Mouse (Mus musculus) midbrain, embryonic 16.5 days (tissue): Measurements from ENCODE around the gene Tekt1. TPM values are rescaled to one million over a fixed set of nuclear protein-coding genes. Genes with fewer than 3 reads are reported as not detected.

Experiments
- ATAC-seq: fragments of 200-750 bp; cut with Nextera tagmentation; 2 replicates; pipeline ENCODE4 v1.8.0; 2017; ENCODE audit warnings: moderate TSS enrichment
- H3K27ac ChIP-seq: fragments of 300-500 bp; sonication (generic); 2 replicates; pipeline ENCODE4 v1.5.1; 2014; ENCODE audit warnings: mild to moderate bottlenecking, low read length, mixed read lengths
- H3K27me3 ChIP-seq: fragments of 300-500 bp; sonication (generic); 2 replicates; pipeline ENCODE4 v1.6.1; 2014; ENCODE audit warnings: low read depth, low read length, mixed read lengths; ENCODE audit not compliant: control insufficient read depth, insufficient read depth
- H3K36me3 ChIP-seq: fragments of 300-500 bp; sonication (generic); 2 replicates; pipeline ENCODE4 v1.6.1; 2014; ENCODE audit warnings: mild to moderate bottlenecking, low read length, moderate library complexity, mixed read lengths; ENCODE audit not compliant: control insufficient read depth, insufficient read depth
- H3K4me1 ChIP-seq: fragments of 300-500 bp; sonication (generic); 2 replicates; pipeline ENCODE4 v1.6.1; 2014; ENCODE audit warnings: mild to moderate bottlenecking, low read length, mixed read lengths; ENCODE audit not compliant: control insufficient read depth, insufficient read depth
- H3K4me2 ChIP-seq: fragments of 300-500 bp; sonication (generic); 2 replicates; pipeline ENCODE4 v1.6.1; 2014; ENCODE audit warnings: mild to moderate bottlenecking, low read length, mixed read lengths
- H3K4me3 ChIP-seq: fragments of 300-500 bp; sonication (generic); 2 replicates; pipeline ENCODE4 v1.5.1; 2014; ENCODE audit warnings: low read depth, mild to moderate bottlenecking, low read length, moderate library complexity, mixed read lengths
- H3K9ac ChIP-seq: fragments of 300-500 bp; sonication (generic); 2 replicates; pipeline ENCODE4 v1.6.1; 2014; ENCODE audit warnings: low read depth, low read length, mixed read lengths
- H3K9me3 ChIP-seq: fragments of 300-500 bp; sonication (generic); replicated peaks from 2 replicates; pipeline ENCODE4 v1.6.1; 2014; ENCODE audit warnings: mild to moderate bottlenecking, low read length, mixed read lengths; ENCODE audit not compliant: control insufficient read depth, poor library complexity, severe bottlenecking
- WGBS: fragments of 180-500 bp; shearing (Covaris S2); extraction: QIAGEN DNeasy Blood & Tissue Kit; methylation state at CpG from one replicate; pipeline ENCODE4 v1.1.7; 2014; 5-methylcytosine and 5-hydroxymethylcytosine counted together
- polyA plus RNA-seq: library from polyadenylated mRNA; unstranded; fragments of >200 nt; fragmentation: Nextera tagmentation; extraction: Ambion mirVana; gene quantifications from 2 replicates; pipeline ENCODE4 v1.2.1, GENCODE M21; 2015

Tekt1 gene
- polyA plus RNA-seq = 11.1 and 13.5 TPM in 2 replicates

GRCm38 (mm10) chr11:72362347-72362741, at the start of gene Tekt1:
Tekt1 (minus strand) TSS chr11:72362442.
- Histone ChIP-seq H3K4me3 (peak within 1 kb of the TSS; percentile 43), H3K4me1 (peaks cover 8% of the 10 kb centered on the region), H3K4me2 (peak within 1 kb of the TSS; percentile 76), H3K27ac (peak within 1 kb of the TSS; percentile 58), H3K36me3 (no peaks in the 10 kb centered on the region), H3K27me3 (no peaks in the 10 kb centered on the region), H3K9me3 (no peaks in the 10 kb centered on the region), H3K9ac (peak within 1 kb of the TSS; percentile 59)
- no peak for ATAC-seq
- 30% methylated on average over 10 of the region's 10 CpGs for WGBS

- H3K27me3 ChIP-seq = peaks cover 5% of the 10 kb centered on the region; the same call in 1 of the 2 replicates
Measured at GRCm38 (mm10) chr11:72411945-72412344, 49.7 kb upstream of the Tekt1 start.

GRCm38 (mm10) chr11:72411093-72411921, 49.1 kb upstream of the Tekt1 start, which contains the start of gene Smtnl2:
Smtnl2 (minus strand) TSS chr11:72411713.
- peaks cover 10% of the 10 kb centered on the region for H3K4me1 ChIP-seq
- peak; percentile 91 for ATAC-seq
- no peaks in the 10 kb centered on the region for H3K9me3 ChIP-seq
- peak within 1 kb of the TSS; percentile 66 for H3K9ac ChIP-seq
- no peaks in the 10 kb centered on the region for H3K36me3 ChIP-seq
- H3K4me3 ChIP-seq = peak within 1 kb of the TSS; percentile 62
- peak within 1 kb of the TSS; percentile 13 for H3K27ac ChIP-seq
- under 1% methylated on average over 78 of the region's 86 CpGs for WGBS
- peak within 1 kb of the TSS; percentile 72 for H3K4me2 ChIP-seq
- H3K27me3 ChIP-seq = peaks cover 5% of the 10 kb centered on the region; the same call in 1 of the 2 replicates

More at GRCm38 (mm10) chr11:72411945-72412344, 49.7 kb upstream of the Tekt1 start:
- H3K4me2 ChIP-seq = peak overlapping the region; percentile 72
- no peak overlapping the region for H3K27ac ChIP-seq
- 32% methylated on average over 9 of the region's 9 CpGs for WGBS
- peak overlapping the region; percentile 62 for H3K4me3 ChIP-seq
- H3K9me3 ChIP-seq = no peaks in the 10 kb centered on the region
- peaks cover 10% of the 10 kb centered on the region for H3K4me1 ChIP-seq
- no peaks in the 10 kb centered on the region for H3K36me3 ChIP-seq
- H3K9ac ChIP-seq = peak overlapping the region; percentile 66
- no peak for ATAC-seq

GRCm38 (mm10) chr11:72410521-72411092, 48.4 kb upstream of the Tekt1 start:
- Histone ChIP-seq H3K27me3 (peaks cover 5% of the 10 kb centered on the region; the same call in 1 of the 2 replicates), H3K4me2 (peak overlapping the region; percentile 72), H3K9ac (peak overlapping the region; percentile 66), H3K36me3 (no peaks in the 10 kb centered on the region), H3K27ac (no peak overlapping the region; the same call in 1 of the 2 replicates), H3K4me1 (peaks cover 10% of the 10 kb centered on the region), H3K9me3 (no peaks in the 10 kb centered on the region), H3K4me3 (peak overlapping the region; percentile 62)
- WGBS = 1% methylated on average over 25 of the region's 25 CpGs
- peak; percentile 38; the same call in 1 of the 2 replicates for ATAC-seq

GRCm38 (mm10) chr11:72409649-72410385, 47.6 kb upstream of the Tekt1 start:
- H3K4me2 ChIP-seq = peak overlapping the region; percentile 10; the same call in 1 of the 2 replicates
- H3K4me3 ChIP-seq = no peak overlapping the region
- H3K36me3 ChIP-seq = no peaks in the 10 kb centered on the region
- WGBS = 73% methylated on average over 12 of the region's 12 CpGs
- H3K4me1 ChIP-seq = peaks cover 10% of the 10 kb centered on the region
- no peaks in the 10 kb centered on the region for H3K9me3 ChIP-seq
- no peak overlapping the region for H3K9ac ChIP-seq
- ATAC-seq = no peak
- H3K27ac ChIP-seq = no peak overlapping the region
- H3K27me3 ChIP-seq = peaks cover 5% of the 10 kb centered on the region; the same call in 1 of the 2 replicates

- Histone ChIP-seq H3K4me3 (no peak overlapping the region), H3K36me3 (no peaks in the 10 kb centered on the region), H3K4me1 (peaks cover 10% of the 10 kb centered on the region), H3K27ac (no peak overlapping the region), H3K27me3 (peaks cover 5% of the 10 kb centered on the region; the same call in 1 of the 2 replicates), H3K9me3 (no peaks in the 10 kb centered on the region), H3K4me2 (no peak overlapping the region), H3K9ac (no peak overlapping the region)
- WGBS = 70% methylated on average over 9 of the region's 9 CpGs
- no peak for ATAC-seq
Measured at GRCm38 (mm10) chr11:72408451-72409170, 46.4 kb upstream of the Tekt1 start.

- 23% methylated on average over 7 of the region's 7 CpGs for WGBS
- Histone ChIP-seq H3K9ac (no peak overlapping the region), H3K27me3 (peaks cover 5% of the 10 kb centered on the region; the same call in 1 of the 2 replicates), H3K9me3 (no peaks in the 10 kb centered on the region), H3K4me3 (no peak overlapping the region), H3K36me3 (no peaks in the 10 kb centered on the region), H3K27ac (no peak overlapping the region), H3K4me2 (no peak overlapping the region), H3K4me1 (peaks cover 10% of the 10 kb centered on the region)
- no peak for ATAC-seq
Measured at GRCm38 (mm10) chr11:72407574-72407973, 45.3 kb upstream of the Tekt1 start.

GRCm38 (mm10) chr11:72407081-72407480, 44.8 kb upstream of the Tekt1 start:
- no peak overlapping the region for H3K9ac ChIP-seq
- no peak for ATAC-seq
- no peak overlapping the region for H3K27ac ChIP-seq
- H3K27me3 ChIP-seq = peaks cover 2% of the 10 kb centered on the region; the same call in 1 of the 2 replicates
- WGBS = 15% methylated on average over 3 of the region's 3 CpGs
- H3K4me3 ChIP-seq = no peak overlapping the region
- no peak overlapping the region for H3K4me2 ChIP-seq
- H3K4me1 ChIP-seq = peaks cover 10% of the 10 kb centered on the region
- no peaks in the 10 kb centered on the region for H3K36me3 ChIP-seq
- no peaks in the 10 kb centered on the region for H3K9me3 ChIP-seq
